Mouse (Mus musculus) stomach, postnatal 0 days (tissue): Measurements from ENCODE around the gene Clec1b. TPM values are rescaled to one million over a fixed set of nuclear protein-coding genes. Genes with fewer than 3 reads are reported as not detected.
A peak's percentile ranks its signal among the peaks of the same experiment; 100 is the strongest.

Experiments used
- ATAC-seq: fragments of 200-750 bp; cut with Nextera tagmentation; 2 replicates; pipeline ENCODE4 v1.8.0; 2017; ENCODE audit not compliant: low FRiP score, low TSS enrichment
- DNase-seq: peaks from one replicate; pipeline ENCODE4 v3.0.0-alpha.2; 2016; ENCODE audit warnings: low spot score
- H3K27ac ChIP-seq: fragments of 300-500 bp; sonication (generic); replicated peaks from 2 replicates; pipeline ENCODE4 v1.5.1; 2014; ENCODE audit warnings: mild to moderate bottlenecking, control low read depth
- H3K27me3 ChIP-seq: fragments of 300-500 bp; sonication (generic); 2 replicates; pipeline ENCODE4 v1.6.1; 2014; ENCODE audit warnings: low read length; ENCODE audit not compliant: control insufficient read depth, insufficient read depth
- H3K36me3 ChIP-seq: fragments of 300-500 bp; sonication (generic); 2 replicates; pipeline ENCODE4 v1.6.1; 2014; ENCODE audit warnings: low read length, mixed read lengths; ENCODE audit not compliant: control insufficient read depth, insufficient read depth
- H3K4me1 ChIP-seq: fragments of 300-500 bp; sonication (generic); replicated peaks from 2 replicates; pipeline ENCODE4 v1.6.1; 2014; ENCODE audit warnings: antibody characterized with exemption; ENCODE audit not compliant: control insufficient read depth, insufficient read depth
- H3K4me2 ChIP-seq: fragments of 300-500 bp; sonication (generic); replicated peaks from 2 replicates; pipeline ENCODE4 v1.6.1; 2014; ENCODE audit warnings: low read depth, mild to moderate bottlenecking, control low read depth, moderate library complexity
- H3K4me3 ChIP-seq: fragments of 300-500 bp; sonication (generic); 2 replicates; pipeline ENCODE4 v1.5.1; 2014; ENCODE audit warnings: low read depth, low read length, control low read depth
- H3K9ac ChIP-seq: fragments of 300-500 bp; sonication (generic); 2 replicates; pipeline ENCODE4 v1.6.1; 2014; ENCODE audit warnings: mild to moderate bottlenecking, low read length, control low read depth, mixed read lengths
- H3K9me3 ChIP-seq: fragments of 300-500 bp; sonication (generic); 2 replicates; pipeline ENCODE4 v1.6.1; 2016; ENCODE audit warnings: low read length; ENCODE audit not compliant: control insufficient read depth
- CTCF ChIP-seq: IDR thresholded peaks from 2 replicates; pipeline ENCODE4 v1.5.1; 2016; ENCODE audit warnings: antibody characterized with exemption, low read depth, mild to moderate bottlenecking, moderate library complexity
- EP300 ChIP-seq: optimal IDR thresholded peaks from 2 replicates; pipeline ENCODE3; 2016; ENCODE audit warnings: antibody characterized with exemption
- WGBS: fragments of 180-500 bp; shearing (Covaris S2); extraction: QIAGEN DNeasy Blood & Tissue Kit; methylation state at CpG from one replicate; pipeline ENCODE4 v1.1.7; 2014; 5-methylcytosine and 5-hydroxymethylcytosine counted together
- polyA plus RNA-seq: library from polyadenylated mRNA; unstranded; fragments of >200 nt; fragmentation: Nextera tagmentation; extraction: Ambion mirVana; gene quantifications from 2 replicates; pipeline ENCODE4 v1.2.1, GENCODE M21; 2015

Clec1b gene
- polyA plus RNA-seq: 0.08 and 0.18 TPM in 2 replicates

- no peaks in the 10 kb centered on the region for H3K36me3 ChIP-seq
- H3K4me3 ChIP-seq: no peak within 1 kb of the TSS
- H3K4me1 ChIP-seq: no peaks in the 10 kb centered on the region
- no peak within 1 kb of the TSS for H3K27ac ChIP-seq
- WGBS: 82% methylated on average over 8 of the region's 8 CpGs
- no peak within 1 kb of the TSS for H3K4me2 ChIP-seq
- no peak for TF ChIP-seq EP300
- no peak for TF ChIP-seq CTCF
- H3K27me3 ChIP-seq: no peaks in the 10 kb centered on the region
- ATAC-seq (no peak), DNase-seq (no peak)
- no peak within 1 kb of the TSS for H3K9ac ChIP-seq
- H3K9me3 ChIP-seq: no peaks in the 10 kb centered on the region
Measured at GRCm38 (mm10) chr6:129396997-129397396, at the start of gene Clec1b. Gene Clec1b (plus strand): TSS chr6:129397297.

- Histone ChIP-seq H3K27ac (no peak overlapping the region), H3K4me3 (no peak overlapping the region), H3K9me3 (no peaks in the 10 kb centered on the region), H3K4me2 (no peak overlapping the region), H3K36me3 (no peaks in the 10 kb centered on the region), H3K4me1 (no peaks in the 10 kb centered on the region), H3K27me3 (no peaks in the 10 kb centered on the region), H3K9ac (no peak overlapping the region)
- 37% methylated on average over 4 of the region's 4 CpGs for WGBS
- DNase-seq (peak; percentile 34), ATAC-seq (peak; percentile 66; the same call in 1 of the 2 replicates)
- no peak for TF ChIP-seq CTCF
- no peak for TF ChIP-seq EP300
Measured at GRCm38 (mm10) chr6:129349524-129350352, 47.4 kb upstream of the Clec1b start.

- Histone ChIP-seq H3K9me3 (no peaks in the 10 kb centered on the region), H3K27ac (no peak overlapping the region), H3K4me2 (no peak overlapping the region), H3K4me3 (no peak overlapping the region), H3K27me3 (no peaks in the 10 kb centered on the region), H3K4me1 (no peaks in the 10 kb centered on the region), H3K36me3 (no peaks in the 10 kb centered on the region), H3K9ac (no peak overlapping the region)
- TF ChIP-seq EP300 (no peak), CTCF (no peak)
- ATAC-seq: no peak
- 86% methylated on average over 3 of the region's 3 CpGs for WGBS
- no peak for DNase-seq
Measured at GRCm38 (mm10) chr6:129351091-129351490, 46.0 kb upstream of the Clec1b start.

GRCm38 (mm10) chr6:129355774-129356173 is 41.3 kb upstream of the Clec1b start:
- H3K9ac ChIP-seq: no peak overlapping the region
- H3K4me2 ChIP-seq: no peak overlapping the region
- H3K4me3 ChIP-seq: no peak overlapping the region
- DNase-seq: no peak
- ATAC-seq: no peak
- H3K27me3 ChIP-seq: no peaks in the 10 kb centered on the region
- H3K36me3 ChIP-seq: no peaks in the 10 kb centered on the region
- H3K9me3 ChIP-seq: no peaks in the 10 kb centered on the region
- TF ChIP-seq CTCF: no peak
- TF ChIP-seq EP300: no peak
- WGBS: 92% methylated on average over 2 of the region's 2 CpGs
- H3K27ac ChIP-seq: no peak overlapping the region
- H3K4me1 ChIP-seq: no peaks in the 10 kb centered on the region

- Histone ChIP-seq H3K9ac (no peak overlapping the region), H3K27ac (no peak overlapping the region), H3K4me2 (no peak overlapping the region), H3K4me1 (no peaks in the 10 kb centered on the region), H3K36me3 (no peaks in the 10 kb centered on the region), H3K27me3 (no peaks in the 10 kb centered on the region), H3K4me3 (no peak overlapping the region), H3K9me3 (no peaks in the 10 kb centered on the region)
- ATAC-seq: no peak
- TF ChIP-seq CTCF (no peak), EP300 (no peak)
- no peak for DNase-seq
Measured at GRCm38 (mm10) chr6:129356430-129356829, 40.7 kb upstream of the Clec1b start.

GRCm38 (mm10) chr6:129359515-129359914 is 37.6 kb upstream of the Clec1b start:
- no peak for ATAC-seq
- DNase-seq: no peak
- Histone ChIP-seq H3K36me3 (no peaks in the 10 kb centered on the region), H3K27ac (no peak overlapping the region), H3K4me3 (no peak overlapping the region), H3K9ac (no peak overlapping the region), H3K9me3 (no peaks in the 10 kb centered on the region), H3K4me1 (no peaks in the 10 kb centered on the region), H3K4me2 (no peak overlapping the region), H3K27me3 (no peaks in the 10 kb centered on the region)
- 87% methylated on average over 2 of the region's 2 CpGs for WGBS
- TF ChIP-seq CTCF: no peak
- TF ChIP-seq EP300: no peak
